Mouse (Mus musculus): Measurements from ENCODE around the gene Cd302.
A peak's percentile ranks its signal among the peaks of the same experiment; 100 is the strongest.

Cd302 gene

DNA sequence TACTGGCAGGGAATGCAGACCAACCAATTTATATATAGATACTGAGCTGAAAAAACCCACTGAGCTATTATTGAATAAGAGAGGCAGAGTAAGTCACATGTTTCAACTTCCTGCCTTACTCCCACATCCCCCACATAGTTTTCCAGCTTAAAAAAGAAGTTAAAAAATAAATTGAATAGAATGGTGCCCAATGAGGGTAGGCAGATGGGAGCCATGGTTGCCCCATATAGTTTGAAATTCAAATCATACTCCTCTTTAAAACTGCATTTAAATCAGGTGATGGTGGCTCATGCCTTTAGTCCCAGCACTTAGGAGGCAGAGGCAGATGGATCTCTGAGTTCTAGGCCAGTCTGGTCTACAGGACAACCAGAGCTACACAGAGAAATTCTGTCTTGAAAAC, 30.8 kb downstream of the Cd302 start:
- no peak for DNase-seq (ENCODE audit: low read depth, low spot score)

DNA sequence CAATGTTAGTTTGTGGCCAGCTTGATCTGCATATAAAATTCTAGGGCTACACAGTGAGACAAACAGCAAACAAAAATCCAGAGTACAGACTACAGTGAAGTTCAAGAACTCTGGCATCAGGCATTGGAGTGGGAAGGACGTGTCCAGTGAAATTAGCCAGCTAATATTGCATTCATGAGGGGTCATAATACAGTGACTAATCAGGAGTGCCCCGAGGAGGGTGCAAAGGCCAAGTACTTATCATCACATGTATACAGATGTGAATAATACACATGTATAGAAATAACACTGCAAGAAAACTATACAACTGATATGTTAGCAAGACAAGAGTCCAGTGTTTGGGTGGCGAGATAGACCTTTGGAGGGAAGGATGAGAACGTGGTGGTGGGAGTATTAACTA, 31.5 kb downstream of the Cd302 start:
- no peak for DNase-seq (ENCODE audit: low read depth, low spot score)

DNA sequence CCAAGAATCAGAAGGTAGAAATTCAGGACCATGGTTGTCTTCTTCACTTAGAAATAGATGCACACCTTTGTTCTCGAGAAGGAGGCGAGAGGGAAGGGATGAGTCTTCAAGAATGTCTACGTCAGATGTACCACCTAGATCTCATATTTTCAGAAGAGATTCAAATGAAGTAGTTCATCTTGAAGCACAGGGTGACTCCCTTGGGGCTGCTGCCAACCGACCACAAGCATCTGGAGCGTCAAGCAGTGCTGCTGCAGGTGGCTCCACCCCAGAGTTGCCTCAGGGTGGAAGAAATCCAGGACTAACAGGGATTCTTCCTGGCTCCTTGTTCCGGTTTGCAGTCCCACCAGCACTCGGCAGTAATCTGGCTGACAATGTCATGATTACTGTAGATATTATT, 49.8 kb downstream of the Cd302 start:
- DNase-seq (ENCODE audit: low read depth, low spot score), result no peak

- DNase-seq (ENCODE audit: low read depth, low spot score), result no peak
Measured at GRCm38 (mm10) chr2:60233147-60233546, 51.1 kb downstream of the Cd302 start.

- no peak for DNase-seq (ENCODE audit: low read depth, low spot score)
Measured at GRCm38 (mm10) chr2:60230361-60230760, 53.9 kb downstream of the Cd302 start.

DNA sequence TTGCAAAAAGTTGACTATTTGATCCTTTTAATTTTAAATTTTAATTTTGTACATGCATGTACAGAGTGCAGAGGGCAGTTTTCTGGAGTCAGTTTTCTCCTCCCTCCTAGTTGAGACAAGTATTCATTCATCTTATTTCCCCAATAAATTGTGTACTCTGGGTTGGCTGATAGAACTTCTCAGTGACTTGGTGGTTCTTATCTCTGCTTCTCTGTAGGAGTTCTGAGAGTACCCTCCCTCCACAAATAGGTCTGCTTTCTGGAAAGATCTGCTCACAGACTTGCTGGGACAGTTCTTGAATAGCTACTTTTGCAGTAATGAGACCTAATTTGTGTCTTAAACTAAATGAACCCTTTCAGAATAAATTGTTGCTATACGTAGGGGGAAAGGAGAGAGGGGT, 55.8 kb downstream of the Cd302 start:
- no peak for DNase-seq (ENCODE audit: low read depth, low spot score)

GRCm38 (mm10) chr2:60223489-60223888, 60.8 kb downstream of the Cd302 start:
- DNase-seq (ENCODE audit: low read depth, low spot score), result no peak

DNA sequence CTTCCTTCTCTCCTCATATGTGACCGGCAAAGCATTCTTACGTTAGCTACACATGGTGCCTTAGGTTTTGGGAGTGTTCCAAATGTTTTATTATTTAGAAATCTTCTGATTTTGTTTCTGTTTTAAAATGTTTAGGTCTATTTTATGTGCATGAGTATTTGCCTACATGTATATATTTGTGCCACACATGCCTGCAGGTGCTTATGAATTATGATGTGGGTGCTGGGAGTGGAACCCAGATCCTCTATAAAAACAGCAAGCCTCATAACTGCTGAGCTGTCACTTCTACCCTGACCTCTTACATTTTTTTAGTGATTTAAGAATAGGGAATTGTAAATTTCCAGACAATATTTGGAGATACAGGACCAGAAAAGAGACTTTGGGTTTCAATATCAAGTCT, 62.3 kb downstream of the Cd302 start:
- DNase-seq (ENCODE audit: low read depth, low spot score), result no peak

GRCm38 (mm10) chr2:60221236-60221635, 63.1 kb downstream of the Cd302 start:
- DNase-seq (ENCODE audit: low read depth, low spot score), result no peak

- no peak for DNase-seq (ENCODE audit: low read depth, low spot score)
Measured at GRCm38 (mm10) chr2:60217620-60218019, 66.7 kb downstream of the Cd302 start.

GRCm38 (mm10) chr2:60216547-60217153, 67.6 kb downstream of the Cd302 start:
- no peak for DNase-seq (ENCODE audit: low read depth, low spot score)

DNA sequence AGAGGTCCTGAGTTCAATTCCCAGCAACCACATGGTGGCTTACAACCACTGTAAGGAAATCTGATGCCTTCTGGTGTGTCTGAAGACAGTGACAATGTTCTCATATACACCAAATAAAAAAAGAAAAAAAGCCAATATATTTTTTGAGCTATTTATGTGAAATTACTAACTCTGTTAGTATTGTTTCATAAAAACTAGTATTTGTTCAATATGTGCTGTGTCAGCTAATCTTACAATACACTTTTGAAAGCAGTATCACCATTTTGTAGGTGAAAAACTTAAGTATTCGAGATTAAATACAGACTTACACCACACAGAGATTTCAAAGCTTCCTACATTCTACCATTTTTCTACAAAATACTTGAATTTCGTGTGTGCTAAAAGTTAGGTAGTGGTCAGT, 69.6 kb downstream of the Cd302 start:
- no peak for DNase-seq (ENCODE audit: low read depth, low spot score)

DNA sequence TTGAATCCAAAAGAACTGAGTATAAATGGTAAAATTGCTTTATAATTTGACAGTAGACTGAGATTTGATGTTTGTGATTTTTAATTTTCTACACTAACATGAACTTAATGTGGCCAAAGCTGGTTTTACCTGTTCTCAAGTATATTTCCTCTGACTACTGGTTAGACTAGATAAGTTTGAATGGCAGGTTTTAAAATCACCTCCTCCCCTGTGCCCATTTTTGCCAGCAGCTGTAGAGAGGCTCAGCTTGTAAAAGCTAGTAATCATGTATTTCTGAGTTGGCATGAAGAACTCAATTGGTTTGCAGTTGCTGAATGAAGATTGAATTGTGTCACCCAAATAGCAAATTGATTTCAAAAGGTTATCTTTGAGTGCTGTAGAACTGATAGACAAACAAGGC, 71.8 kb downstream of the Cd302 start:
- DNase-seq (ENCODE audit: low read depth, low spot score), result no peak

DNA sequence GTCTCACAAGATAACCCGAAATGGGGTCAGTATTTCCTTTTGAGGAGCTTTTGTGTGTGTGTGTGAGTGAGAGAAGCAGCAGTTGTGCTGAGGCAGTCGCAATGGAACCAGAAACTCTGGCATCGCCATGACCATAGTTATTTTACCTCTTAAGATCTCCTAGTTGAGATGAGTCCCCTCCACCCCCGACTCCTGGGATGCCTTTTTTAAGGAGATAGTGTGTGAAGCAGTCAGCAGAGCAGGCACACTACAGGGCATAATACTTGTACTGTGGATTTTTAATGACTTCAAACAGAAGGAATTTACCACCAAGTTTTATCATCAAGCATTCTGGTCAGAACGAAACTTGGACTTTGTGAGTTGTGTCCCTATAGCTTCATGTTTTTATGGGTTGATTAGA, 73.5 kb downstream of the Cd302 start:
- DNase-seq (ENCODE audit: low read depth, low spot score), result no peak

DNA sequence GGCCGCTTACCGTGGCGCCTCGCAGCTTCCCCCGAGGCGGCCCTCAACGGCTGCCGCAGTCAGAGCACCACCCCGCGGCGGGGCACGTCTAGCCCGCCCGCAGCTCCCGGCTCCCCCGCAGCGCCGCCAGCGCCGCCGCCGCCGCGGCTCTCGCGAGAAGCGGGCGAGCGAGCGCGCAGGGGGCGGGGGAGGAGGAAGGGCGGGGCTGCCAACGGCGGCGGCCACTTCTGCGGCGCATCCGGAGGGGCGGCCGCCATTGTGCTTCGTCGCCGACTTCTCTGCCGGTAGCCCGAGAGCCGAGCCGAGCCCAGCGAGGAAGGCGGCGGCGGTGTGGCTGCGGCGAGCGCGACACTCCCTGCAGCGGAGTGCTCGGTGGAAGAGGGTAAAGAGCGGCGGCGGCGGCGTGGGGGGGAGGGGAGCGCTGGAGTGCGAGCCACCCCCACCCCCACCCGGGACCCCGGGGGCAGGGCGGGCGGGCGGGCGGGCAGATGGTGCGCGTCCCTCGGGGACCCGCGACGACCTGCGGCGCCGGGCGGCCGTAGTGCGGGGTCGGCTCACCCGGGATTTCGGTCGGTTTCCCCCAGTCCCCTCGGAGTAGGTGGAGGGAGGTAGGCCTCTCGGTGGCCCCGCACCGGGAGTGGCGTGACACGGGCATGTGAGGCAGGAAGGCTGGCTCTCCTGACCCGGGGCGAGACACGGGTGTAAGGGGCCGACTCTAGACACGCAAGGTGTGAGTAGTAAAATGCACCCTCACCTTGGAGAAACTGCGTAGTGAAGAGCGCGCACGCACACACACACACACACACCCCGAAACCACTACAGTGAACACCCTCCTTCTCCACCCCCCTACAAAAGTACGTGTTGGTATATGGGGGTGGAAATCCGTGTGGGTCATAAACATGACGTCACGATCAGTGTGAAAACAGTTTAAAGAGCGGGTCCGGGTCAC, 74.3 kb downstream of the Cd302 start, which contains the start of the genes Baz2b and March7:
Baz2b (minus strand) TSS at position 137 of the 949 bp plus-strand sequence.
March7 (plus strand) TSS at position 185 of the 949 bp plus-strand sequence.
- peak; percentile 69 for DNase-seq (ENCODE audit: low read depth, low spot score)

- peak; percentile 26 for DNase-seq (ENCODE audit: low read depth, low spot score)
Measured at GRCm38 (mm10) chr2:60209122-60209611, 75.1 kb downstream of the Cd302 start.

DNA sequence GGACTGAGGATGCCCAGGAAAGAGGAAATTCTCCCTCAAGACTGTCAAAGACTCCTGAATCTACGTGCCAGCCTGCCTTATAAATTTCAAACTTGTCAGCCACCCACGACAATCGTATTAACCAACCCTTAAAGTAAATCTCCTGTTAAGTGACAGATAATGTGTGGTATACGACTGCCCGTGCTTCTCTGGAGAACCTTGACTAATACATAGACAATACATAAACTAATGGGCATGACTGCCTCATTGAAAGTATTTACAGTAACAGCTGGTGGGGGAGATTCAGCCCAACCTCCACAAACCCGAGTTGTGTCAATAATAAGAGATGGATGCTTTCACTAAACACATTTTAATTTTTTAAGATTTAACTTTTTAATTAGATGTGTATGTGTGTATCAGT, 78.5 kb downstream of the Cd302 start:
- DNase-seq (ENCODE audit: low read depth, low spot score), result no peak

DNA sequence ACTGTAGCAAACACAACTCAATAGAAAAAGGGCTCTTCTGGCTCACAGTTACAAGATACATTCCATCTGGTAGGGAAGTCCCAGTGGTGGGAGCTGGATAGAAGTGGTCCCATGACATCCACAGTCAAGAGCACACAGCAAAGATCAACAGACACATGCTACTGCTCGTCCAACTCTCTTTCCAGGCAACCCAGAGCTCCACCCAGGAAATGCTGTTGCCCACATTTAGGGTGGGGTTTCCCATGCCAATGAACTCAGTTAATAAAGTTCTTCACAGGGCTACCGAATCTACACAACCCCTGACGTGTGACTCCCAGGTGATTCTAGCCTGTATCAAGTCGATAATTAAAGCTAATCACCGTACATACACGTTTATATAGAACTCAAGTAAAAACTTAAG, 80.1 kb downstream of the Cd302 start:
- no peak for DNase-seq (ENCODE audit: low read depth, low spot score)

DNA sequence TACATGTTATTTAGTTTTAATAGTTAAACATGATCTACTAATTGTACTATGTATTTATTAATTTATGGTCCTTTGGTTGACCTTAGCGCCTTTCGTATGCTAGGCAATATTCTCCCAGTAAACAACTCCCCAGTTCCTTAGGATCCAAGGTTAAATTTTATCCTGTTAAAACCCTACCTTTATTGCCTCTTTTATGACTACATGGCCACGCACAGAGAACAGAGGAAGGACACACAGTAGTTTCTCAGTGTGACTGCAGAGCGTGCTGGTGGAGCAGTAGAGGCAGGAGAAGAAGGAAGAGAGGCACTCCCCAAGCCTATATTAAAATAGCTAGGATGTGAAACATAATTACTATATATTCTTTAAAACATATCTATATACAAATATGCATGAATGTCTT, 80.6 kb downstream of the Cd302 start:
- no peak for DNase-seq (ENCODE audit: low read depth, low spot score)

- DNase-seq (ENCODE audit: low read depth, low spot score), result no peak
Measured at GRCm38 (mm10) chr2:60202900-60203530, 81.3 kb downstream of the Cd302 start.
